Mouse (Mus musculus) brain, embryonic 14.5 days (tissue): ENCODE data around the gene Tango2.

ENCODE experiments used
- CTCF ChIP-seq: fragments of 200-500 bp; IDR thresholded peaks from 2 replicates; pipeline ENCODE4 v1.5.1; 2012; ENCODE audit warnings: inconsistent platforms, mild to moderate bottlenecking, moderate library complexity, borderline replicate concordance; ENCODE audit not compliant: insufficient read depth, insufficient read length; ENCODE audit errors: extremely low read depth
- POLR2A ChIP-seq: fragments of 200-500 bp; IDR thresholded peaks from 2 replicates; pipeline ENCODE4 v1.6.1; 2012; ENCODE audit warnings: mild to moderate bottlenecking, inconsistent platforms, borderline replicate concordance; ENCODE audit not compliant: poor library complexity, insufficient read depth, insufficient read length, severe bottlenecking; ENCODE audit errors: extremely low read depth

DNA sequence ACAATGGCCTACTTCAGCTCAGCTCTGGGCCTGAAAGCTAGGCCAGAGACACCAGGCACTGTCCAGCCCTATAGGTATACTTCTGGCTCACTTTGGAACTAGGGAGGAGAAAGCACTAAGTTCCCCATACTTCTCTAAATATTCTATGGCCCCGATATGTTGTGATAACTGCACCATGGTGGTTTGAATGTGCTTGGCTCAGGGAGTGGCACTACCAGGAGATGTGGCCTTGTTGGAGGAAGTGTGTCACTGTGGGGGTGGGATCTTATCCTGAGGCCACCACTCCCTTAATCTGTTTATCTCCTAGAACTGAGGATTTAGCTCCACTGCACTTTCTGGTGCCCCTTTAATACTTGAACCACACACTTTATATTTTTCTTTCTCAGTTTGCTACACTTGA lies 39.7 kb downstream of the Tango2 start:
- TF ChIP-seq CTCF (no peak), POLR2A (no peak)
